Mouse (Mus musculus) heart, adult 2 months (tissue): ENCODE measurements around the gene Harbi1. TPM values are rescaled to one million over a fixed set of nuclear protein-coding genes. Genes with fewer than 3 reads are reported as not detected.
A peak's percentile ranks its signal among the peaks of the same experiment; 100 is the strongest.

Source experiments
- DNase-seq, 2 experiments: peaks; one replicate each; pipeline ENCODE4 v3.0.0; 2021
- H3K27ac ChIP-seq: fragments of 200-600 bp; 2 replicates; pipeline ENCODE4 v1.8.1; 2022
- H3K27me3 ChIP-seq: fragments of 200-500 bp; 2 replicates; pipeline ENCODE4 v1.6.1; 2012; ENCODE audit warnings: mild to moderate bottlenecking, low read length, inconsistent platforms, mixed read lengths; ENCODE audit not compliant: control insufficient read depth, insufficient read depth
- H3K36me3 ChIP-seq: fragments of 200-500 bp; 2 replicates; pipeline ENCODE4 v1.6.1; 2012; ENCODE audit warnings: low read length, inconsistent platforms; ENCODE audit not compliant: control insufficient read depth, insufficient read depth
- H3K4me1 ChIP-seq: fragments of 200-500 bp; 2 replicates; pipeline ENCODE4 v1.6.1; 2011; ENCODE audit warnings: low read length; ENCODE audit not compliant: control insufficient read depth, insufficient read depth
- H3K4me3 ChIP-seq: fragments of 200-600 bp; 2 replicates; pipeline ENCODE4 v1.8.1; 2022
- H3K79me2 ChIP-seq: fragments of 200-500 bp; replicated peaks from 2 replicates; pipeline ENCODE4 v1.6.1; 2012; ENCODE audit warnings: mild to moderate bottlenecking, inconsistent platforms, low read length, moderate library complexity, mixed read lengths; ENCODE audit not compliant: control insufficient read depth, insufficient read depth
- H3K9ac ChIP-seq: fragments of 200-500 bp; 2 replicates; pipeline ENCODE4 v1.6.1; 2012; ENCODE audit warnings: low read depth, mild to moderate bottlenecking, control low read depth, inconsistent platforms, low read length, mixed read lengths
- CTCF ChIP-seq: fragments of 200-600 bp; IDR thresholded peaks from 2 replicates; pipeline ENCODE4 v1.8.1; 2022; ENCODE audit warnings: antibody characterized with exemption, mild to moderate bottlenecking, moderate library complexity
- EP300 ChIP-seq: fragments of 200-500 bp; IDR thresholded peaks from 2 replicates; pipeline ENCODE4 v1.6.1; 2011; ENCODE audit warnings: low read depth, low read length, control low read depth; ENCODE audit not compliant: insufficient read depth
- POLR2A ChIP-seq: fragments of 200-500 bp; IDR thresholded peaks from 2 replicates; pipeline ENCODE4 v1.6.1; 2011; ENCODE audit warnings: mild to moderate bottlenecking, low read depth, low read length, control low read depth; ENCODE audit not compliant: insufficient read depth
- WGBS: fragments of 180-500 bp; shearing (Covaris S2); methylation state at CpG from one replicate; pipeline ENCODE4 v1.1.7; 2018; 5-methylcytosine and 5-hydroxymethylcytosine counted together
- intact Hi-C: fragments of 180-260 bp; cut with DNase I; formaldehyde crosslinking; loops from one replicate; pipeline ENCODE4 v1.15.1; 2025
- polyA plus RNA-seq: library from polyadenylated mRNA; depleted of rRNA; stranded (reverse); fragments of >200 nt; gene quantifications from 2 replicates; pipeline ENCODE4 v1.2.3, GENCODE M21; 2012
- total RNA-seq, 2 experiments: library from RNA; stranded (reverse); gene quantifications; 2 replicates each; pipeline ENCODE4 v1.2.3; 2021

Harbi1 gene
- total and polyA plus RNA-seq, 3 experiments = 3.2 to 8.5 (median 7.1) TPM

DNA sequence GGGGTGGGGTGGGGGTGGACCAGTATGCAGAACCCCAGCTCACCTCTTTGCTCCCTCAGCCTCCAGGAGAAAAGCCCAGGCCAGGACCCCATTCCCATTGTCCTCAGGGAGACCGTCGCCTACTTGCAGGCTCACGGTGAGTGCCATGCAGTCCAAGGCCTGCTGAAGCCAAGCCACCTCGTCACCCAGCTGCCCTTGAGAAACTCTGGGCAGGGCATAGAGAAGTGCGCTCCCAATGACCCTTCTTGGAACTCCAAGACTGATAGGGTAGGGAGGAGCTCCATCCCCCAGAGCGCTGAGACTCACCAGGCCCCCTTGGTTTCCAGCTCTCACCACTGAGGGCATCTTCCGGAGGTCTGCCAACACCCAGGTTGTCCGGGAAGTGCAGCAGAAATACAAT is 41.3 kb upstream of the Harbi1 start:
- Histone ChIP-seq H3K4me1 (peaks cover 8% of the 10 kb centered on the region), H3K36me3 (peaks cover 4% of the 10 kb centered on the region; the same call in 1 of the 2 replicates), H3K4me3 (no peak overlapping the region), H3K27me3 (no peaks in the 10 kb centered on the region), H3K79me2 (no peaks in the 10 kb centered on the region; the same call in 1 of the 2 replicates), H3K27ac (no peak overlapping the region), H3K9ac (no peak overlapping the region)
- TF ChIP-seq CTCF = no peak
- no peak for TF ChIP-seq EP300
- TF ChIP-seq POLR2A = no peak
- intact Hi-C loops = no loop called here
- WGBS = 93% methylated on average over 8 of the region's 8 CpGs
- DNase-seq = no peak

DNA sequence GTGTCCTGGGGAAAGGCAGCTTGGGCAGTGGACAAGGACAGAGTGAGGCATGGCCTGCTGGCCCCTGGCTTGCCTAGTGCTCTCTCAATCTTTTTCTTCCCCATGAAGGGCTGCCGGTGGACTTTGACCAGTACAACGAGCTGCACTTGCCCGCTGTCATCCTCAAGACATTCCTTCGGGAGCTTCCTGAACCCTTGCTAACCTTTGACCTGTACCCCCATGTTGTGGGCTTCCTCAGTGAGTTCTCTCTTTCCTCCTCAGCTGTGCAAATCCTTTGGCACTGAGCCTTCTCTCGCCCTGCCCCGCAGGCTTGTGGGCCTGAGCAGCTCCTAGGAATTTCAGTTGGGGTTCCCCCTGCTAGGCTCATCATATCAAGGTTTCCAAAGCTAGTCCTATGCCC is 40.6 kb upstream of the Harbi1 start:
- DNase-seq = no peak
- Histone ChIP-seq H3K9ac (no peak overlapping the region), H3K27ac (no peak overlapping the region), H3K4me1 (peaks cover 8% of the 10 kb centered on the region), H3K79me2 (no peaks in the 10 kb centered on the region), H3K27me3 (no peaks in the 10 kb centered on the region), H3K36me3 (peaks cover 4% of the 10 kb centered on the region; the same call in 1 of the 2 replicates), H3K4me3 (no peak overlapping the region)
- no peak for TF ChIP-seq CTCF
- TF ChIP-seq POLR2A = no peak
- WGBS = 80% methylated on average over 6 of the region's 6 CpGs
- intact Hi-C loops = no loop called here

DNA sequence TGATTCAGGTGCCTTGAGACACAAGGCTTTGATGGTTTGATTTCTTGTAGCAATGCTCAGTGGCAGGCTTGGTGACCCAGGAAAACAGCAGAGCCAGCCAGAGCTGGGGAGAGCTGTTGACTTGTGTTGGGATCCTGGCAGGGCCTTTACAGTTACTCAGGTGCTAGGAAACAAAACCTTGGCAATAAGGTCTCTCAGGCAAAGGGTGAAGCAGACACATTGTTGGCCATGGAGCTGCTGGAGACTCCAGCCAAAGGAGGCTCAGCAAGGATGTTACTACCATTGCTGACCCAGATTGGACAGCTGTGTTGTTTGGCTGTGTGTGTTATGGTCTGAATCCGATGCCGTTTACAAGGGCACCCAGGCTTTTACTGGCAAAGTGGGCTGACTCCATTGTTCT is 37.1 kb upstream of the Harbi1 start:
- WGBS = 50% methylated on average over 2 of the region's 2 CpGs
- intact Hi-C loops = no loop called here
- no peak overlapping the region for H3K4me3 ChIP-seq
- DNase-seq = no peak
- no peaks in the 10 kb centered on the region for H3K36me3 ChIP-seq
- H3K27ac ChIP-seq = no peak overlapping the region
- H3K9ac ChIP-seq = no peak overlapping the region
- TF ChIP-seq EP300 = peak; percentile 57; the same call in 1 of the 2 replicates
- TF ChIP-seq CTCF = no peak
- H3K79me2 ChIP-seq = no peaks in the 10 kb centered on the region
- H3K27me3 ChIP-seq = no peaks in the 10 kb centered on the region
- peaks cover 2% of the 10 kb centered on the region; the same call in 1 of the 2 replicates for H3K4me1 ChIP-seq

DNA sequence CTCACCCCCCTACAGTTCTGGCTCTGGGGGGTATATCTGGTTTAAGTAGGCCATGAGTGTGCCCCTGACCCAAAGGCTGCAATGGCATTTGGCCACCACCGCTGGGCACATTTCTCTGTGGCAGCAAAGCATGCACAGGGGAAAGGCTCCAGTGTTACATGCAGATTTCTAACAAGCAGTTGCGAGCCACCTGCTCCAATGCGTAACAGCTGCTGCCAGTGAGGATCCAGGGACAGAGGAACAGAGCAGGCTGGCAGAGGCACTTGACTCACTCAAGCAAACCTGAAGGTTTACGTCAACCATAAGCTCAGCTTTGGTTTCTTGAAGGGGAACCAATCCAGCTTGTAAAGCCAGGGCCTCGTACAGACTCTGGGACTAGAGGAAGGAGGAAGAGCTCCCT is 35.8 kb upstream of the Harbi1 start:
- TF ChIP-seq CTCF (no peak), EP300 (no peak), POLR2A (no peak)
- no peak for DNase-seq
- WGBS = 87% methylated on average over 5 of the region's 5 CpGs
- Histone ChIP-seq H3K27me3 (no peaks in the 10 kb centered on the region), H3K27ac (no peak overlapping the region), H3K36me3 (no peaks in the 10 kb centered on the region), H3K4me1 (peaks cover 2% of the 10 kb centered on the region; the same call in 1 of the 2 replicates), H3K9ac (no peak overlapping the region), H3K4me3 (no peak overlapping the region), H3K79me2 (no peaks in the 10 kb centered on the region)
- intact Hi-C loops = no loop called here

DNA sequence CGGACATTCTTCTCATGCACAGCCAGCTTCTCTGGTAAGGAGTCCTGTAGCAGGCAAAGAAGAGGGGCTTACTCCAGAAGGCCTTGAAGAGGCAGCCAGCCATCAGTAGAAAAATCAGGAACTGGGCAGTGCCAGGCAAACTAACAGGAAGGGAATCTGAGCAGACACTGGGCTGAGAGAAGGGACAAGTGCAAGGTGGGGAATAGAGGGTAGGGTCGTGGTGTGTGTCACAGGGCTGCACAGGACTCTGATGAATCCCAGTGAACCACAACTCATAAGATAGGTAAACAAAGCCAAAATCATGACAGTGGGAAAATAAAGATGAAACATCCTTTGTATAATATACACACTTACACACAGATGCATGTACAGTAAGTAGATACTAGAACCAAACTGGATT is 34.2 kb upstream of the Harbi1 start:
- WGBS = 81% methylated on average over 2 of the region's 2 CpGs
- Histone ChIP-seq H3K4me1 (peaks cover 2% of the 10 kb centered on the region; the same call in 1 of the 2 replicates), H3K36me3 (no peaks in the 10 kb centered on the region), H3K27ac (no peak overlapping the region), H3K27me3 (no peaks in the 10 kb centered on the region), H3K4me3 (no peak overlapping the region), H3K9ac (no peak overlapping the region), H3K79me2 (no peaks in the 10 kb centered on the region)
- intact Hi-C loops = no loop called here
- no peak for TF ChIP-seq EP300
- TF ChIP-seq CTCF = no peak
- TF ChIP-seq POLR2A = no peak
- DNase-seq = no peak

DNA sequence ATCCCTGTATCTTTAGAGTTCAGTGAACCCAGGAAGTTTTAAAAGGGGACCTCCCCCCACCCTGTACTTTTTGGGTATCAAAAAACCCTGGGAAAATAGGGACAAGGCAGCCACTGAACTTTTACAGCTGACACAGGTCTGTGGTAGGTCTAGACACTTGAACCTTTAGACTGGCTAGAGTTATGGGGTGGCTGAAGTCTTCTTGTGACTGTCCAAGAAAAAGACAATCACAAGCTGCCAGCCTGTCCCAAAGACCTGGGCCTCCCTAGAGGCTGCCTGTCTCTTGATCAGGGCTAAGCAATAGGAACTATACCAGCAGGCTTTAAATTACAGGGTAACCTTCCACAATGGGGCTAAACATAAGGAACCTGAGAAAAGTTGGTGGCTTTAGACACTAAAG is 33.7 kb upstream of the Harbi1 start:
- no peak overlapping the region for H3K27ac ChIP-seq
- H3K4me1 ChIP-seq = peaks cover 2% of the 10 kb centered on the region; the same call in 1 of the 2 replicates
- no peak overlapping the region for H3K9ac ChIP-seq
- intact Hi-C loops = no loop called here
- TF ChIP-seq CTCF (no peak), EP300 (no peak), POLR2A (no peak)
- H3K79me2 ChIP-seq = no peaks in the 10 kb centered on the region
- no peak overlapping the region for H3K4me3 ChIP-seq
- H3K36me3 ChIP-seq = no peaks in the 10 kb centered on the region
- no peaks in the 10 kb centered on the region for H3K27me3 ChIP-seq
- DNase-seq = no peak
